Mouse (Mus musculus): ENCODE measurements around the gene Dbi.

GRCm38 (mm10) chr1:120066625-120067024 lies 54.3 kb downstream of the Dbi start:
- TF ChIP-seq POLR2A (IDR thresholded peaks at IDR 0.05; ENCODE audit: low read depth, low read length) = no peak
- no peak for TF ChIP-seq CTCF (conservative IDR thresholded peaks at IDR 0.05; ENCODE audit: insufficient read depth, insufficient read length, low read depth, low read length)

Measured in kidney, adult 2 months (tissue).